Mouse (Mus musculus): ENCODE data around the gene Gpatch4. TPM values are rescaled to one million over a fixed set of nuclear protein-coding genes. Genes with fewer than 3 reads are reported as not detected.

Gene Gpatch4
- polyA plus RNA-seq, 1 experiment from 2014 or later: 34.9 TPM

- Histone ChIP-seq H3K4me1 (ENCODE audit: control insufficient read depth, insufficient read depth, low read depth, low read length) (no peaks in the 10 kb centered on the region), H3K27ac (ENCODE audit: low read depth, low read length) (no peak overlapping the region), H3K9ac (ENCODE audit: low read depth, low read length) (no peak overlapping the region), H3K4me2 (ENCODE audit: low read length) (no peak overlapping the region), H3K27me3 (replicated peaks; ENCODE audit: control insufficient read depth, insufficient read depth, low read length) (no peaks in the 10 kb centered on the region), H3K4me3 (ENCODE audit: low read length) (no peak overlapping the region), H3K9me3 (ENCODE audit: control insufficient read depth, low read length) (no peaks in the 10 kb centered on the region), H3K36me3 (ENCODE audit: control insufficient read depth, insufficient read depth, low read length) (no peaks in the 10 kb centered on the region; the same call in 1 of the 2 replicates)
- 88% methylated on average over 6 of the region's 6 CpGs for WGBS
- ATAC-seq: no peak
Measured at GRCm38 (mm10) chr3:88102611-88103010, 59.7 kb downstream of the Gpatch4 start.

Other genes starting within 250 kb of the Gpatch4 start
- 6.6 and 7.3 TPM in 2 replicates for gene Ntrk1, start 247.9 kb upstream of the Gpatch4 start, polyA plus RNA-seq (2015; fragmentation: Nextera tagmentation; extraction: Ambion mirVana)
- 0.49 and 0.85 TPM in 2 replicates for gene Insrr, start 246.2 kb upstream of the Gpatch4 start, polyA plus RNA-seq (2015; fragmentation: Nextera tagmentation; extraction: Ambion mirVana)
- 8.4 and 10.6 TPM in 2 replicates for gene Pear1, start 218.8 kb upstream of the Gpatch4 start, polyA plus RNA-seq (2015; fragmentation: Nextera tagmentation; extraction: Ambion mirVana)
- not detected in 2 replicates for gene Sh2d2a, start 196.4 kb upstream of the Gpatch4 start, polyA plus RNA-seq (2015; fragmentation: Nextera tagmentation; extraction: Ambion mirVana)
- gene Prcc, start 157.5 kb upstream of the Gpatch4 start, polyA plus RNA-seq (2015; fragmentation: Nextera tagmentation; extraction: Ambion mirVana): 13.9 and 15.9 TPM in 2 replicates
- 79.7 and 110 TPM in 2 replicates for gene Hdgf, start 136.8 kb upstream of the Gpatch4 start, polyA plus RNA-seq (2015; fragmentation: Nextera tagmentation; extraction: Ambion mirVana)
- 48.3 and 49.1 TPM in 2 replicates for gene Mrpl24, start 123.6 kb upstream of the Gpatch4 start, polyA plus RNA-seq (2015; fragmentation: Nextera tagmentation; extraction: Ambion mirVana)
- 22.7 and 28.9 TPM in 2 replicates for gene Isg20l2, start 112.8 kb upstream of the Gpatch4 start, polyA plus RNA-seq (2015; fragmentation: Nextera tagmentation; extraction: Ambion mirVana)
- 20.5 and 24.8 TPM in 2 replicates for gene Rrnad1, start 112.4 kb upstream of the Gpatch4 start, polyA plus RNA-seq (2015; fragmentation: Nextera tagmentation; extraction: Ambion mirVana)
- gene Crabp2, start 94.4 kb upstream of the Gpatch4 start, polyA plus RNA-seq (2015; fragmentation: Nextera tagmentation; extraction: Ambion mirVana): 49.1 and 52.4 TPM in 2 replicates
- gene Nes, start 72.0 kb upstream of the Gpatch4 start, polyA plus RNA-seq (2015; fragmentation: Nextera tagmentation; extraction: Ambion mirVana): 15.6 and 20.2 TPM in 2 replicates
- gene Bcan, start 42.9 kb upstream of the Gpatch4 start, polyA plus RNA-seq (2015; fragmentation: Nextera tagmentation; extraction: Ambion mirVana): 150 and 186 TPM in 2 replicates
- gene Hapln2, start 15.5 kb upstream of the Gpatch4 start, polyA plus RNA-seq (2015; fragmentation: Nextera tagmentation; extraction: Ambion mirVana): 0.30 and 0.66 TPM in 2 replicates
- 158 and 170 TPM in 2 replicates for gene Naxe, start 15.4 kb downstream of the Gpatch4 start, polyA plus RNA-seq (2015; fragmentation: Nextera tagmentation; extraction: Ambion mirVana)
- not detected in 2 replicates for gene Ttc24, start 35.2 kb downstream of the Gpatch4 start, polyA plus RNA-seq (2015; fragmentation: Nextera tagmentation; extraction: Ambion mirVana)
- gene Iqgap3, start 38.9 kb downstream of the Gpatch4 start, polyA plus RNA-seq (2015; fragmentation: Nextera tagmentation; extraction: Ambion mirVana): 2.8 and 3.8 TPM in 2 replicates
- gene Mef2d, start 99.3 kb downstream of the Gpatch4 start, polyA plus RNA-seq (2015; fragmentation: Nextera tagmentation; extraction: Ambion mirVana): 16.4 and 24.1 TPM in 2 replicates
- 0.52 and 0.99 TPM in 2 replicates for gene Rhbg, start 211.6 kb downstream of the Gpatch4 start, polyA plus RNA-seq (2015; fragmentation: Nextera tagmentation; extraction: Ambion mirVana)
- gene Gm38392, start 244.1 kb downstream of the Gpatch4 start, polyA plus RNA-seq (2015; fragmentation: Nextera tagmentation; extraction: Ambion mirVana): not detected in 2 replicates

Data from hindbrain, embryonic 16.5 days (tissue).